Mouse (Mus musculus): Measurements from ENCODE around the gene Snx29. TPM values are rescaled to one million over a fixed set of nuclear protein-coding genes. Genes with fewer than 3 reads are reported as not detected.

The Snx29 gene
- total and polyA plus RNA-seq, 3 experiments: 1.2 to 3.2 (median 3.1) TPM

- H3K79me2 ChIP-seq (replicated peaks; ENCODE audit: control insufficient read depth, extremely low read depth, insufficient read depth, poor library complexity, severe bottlenecking): no peaks in the 10 kb centered on the region
- H3K4me1 ChIP-seq (ENCODE audit: control insufficient read depth in 1 of 2, insufficient read depth in 2 of 2): peaks cover 8 to 56% of the 10 kb centered on the region in 2 experiments
- no peaks in the 10 kb centered on the region for H3K27me3 ChIP-seq (replicated peaks)
- no peak overlapping the region for H3K27ac ChIP-seq (ENCODE audit: insufficient read depth, low read depth)
- no peaks in the 10 kb centered on the region for H3K9me3 ChIP-seq (replicated peaks; ENCODE audit: low read length)
- no peaks in the 10 kb centered on the region for H3K36me3 ChIP-seq (replicated peaks in 1 of 2; ENCODE audit: control insufficient read depth in 1 of 2, insufficient read depth in 1 of 2, low read length in 1 of 2)
- no peak overlapping the region for H3K4me2 ChIP-seq (ENCODE audit: insufficient read depth, low read depth, poor library complexity, severe bottlenecking)
- no peak overlapping the region for H3K9ac ChIP-seq (ENCODE audit: insufficient read depth, low read depth)
- no peak for TF ChIP-seq TBP (conservative IDR thresholded peaks at IDR 0.05; ENCODE audit: low read depth, low read length)
- TF ChIP-seq SMC3 (IDR thresholded peaks at IDR 0.05; ENCODE audit: low read depth, low read length): no peak
- TF ChIP-seq ETS1 (conservative IDR thresholded peaks at IDR 0.05; ENCODE audit: low read depth, low read length): no peak
- no peak for TF ChIP-seq MXI1 (IDR thresholded peaks at IDR 0.05; ENCODE audit: low read depth, low read length)
- TF ChIP-seq HCFC1 (IDR thresholded peaks at IDR 0.05; ENCODE audit: low read depth, low read length): no peak
- TF ChIP-seq ZNF384 (IDR thresholded peaks at IDR 0.05; ENCODE audit: low read depth, low read length): no peak
- TF ChIP-seq RAD21 (IDR thresholded peaks at IDR 0.05; ENCODE audit: low read depth, low read length): no peak
- TF ChIP-seq MEF2A (IDR thresholded peaks at IDR 0.05; ENCODE audit: borderline replicate concordance, low read depth, low read length): no peak
- in situ Hi-C loops (cut with MboI; ENCODE audit: low pct_ligation_motif_present, low pct_unique_long_range_greater_than_20kb, low sequenced_read_pairs) (loop anchor here (5.0 kb wide), 1 partner anchor 100 kb away; no protein-coding TSS in a partner anchor), dilution Hi-C loops (cut with MboI; ENCODE audit: extremely low pct_ligation_motif_present, extremely low pct_unique_long_range_greater_than_20kb, low sequenced_read_pairs) (no loop called here)
- DNase-seq (ENCODE audit: extremely low read depth): no peak
- no peak overlapping the region for H3K4me3 ChIP-seq (replicated peaks in 1 of 3; ENCODE audit: low read depth in 2 of 3, low read length in 2 of 3, poor library complexity in 1 of 3)
Measured at GRCm38 (mm10) chr16:11476968-11477367, 154.3 kb downstream of the Snx29 start.

- Histone ChIP-seq H3K9me3 (replicated peaks; ENCODE audit: low read length) (no peaks in the 10 kb centered on the region), H3K27me3 (replicated peaks) (no peaks in the 10 kb centered on the region), H3K9ac (ENCODE audit: insufficient read depth, low read depth) (no peak overlapping the region), H3K79me2 (replicated peaks; ENCODE audit: control insufficient read depth, extremely low read depth, insufficient read depth, poor library complexity, severe bottlenecking) (no peaks in the 10 kb centered on the region), H3K4me3 (replicated peaks in 1 of 3; ENCODE audit: low read depth in 2 of 3, low read length in 2 of 3, poor library complexity in 1 of 3) (no peak overlapping the region), H3K36me3 (replicated peaks in 1 of 2; ENCODE audit: control insufficient read depth in 1 of 2, insufficient read depth in 1 of 2, low read length in 1 of 2) (no peaks in the 10 kb centered on the region), H3K4me2 (ENCODE audit: insufficient read depth, low read depth, poor library complexity, severe bottlenecking) (no peak overlapping the region), H3K27ac (ENCODE audit: insufficient read depth, low read depth) (no peak overlapping the region), H3K4me1 (ENCODE audit: control insufficient read depth in 1 of 2, insufficient read depth in 2 of 2) (peaks cover 8 to 53% of the 10 kb centered on the region in 2 experiments)
- dilution Hi-C loops (cut with MboI; ENCODE audit: extremely low pct_ligation_motif_present, extremely low pct_unique_long_range_greater_than_20kb, low sequenced_read_pairs) (no loop called here), in situ Hi-C loops (cut with MboI; ENCODE audit: low pct_ligation_motif_present, low pct_unique_long_range_greater_than_20kb, low sequenced_read_pairs) (loop anchor here (5.0 kb wide), 1 partner anchor 100 kb away; no protein-coding TSS in a partner anchor)
- DNase-seq (ENCODE audit: extremely low read depth): no peak
- TF ChIP-seq PAX5 (IDR thresholded peaks at IDR 0.05; ENCODE audit: low read length): no peak
- TF ChIP-seq ELF1 (IDR thresholded peaks at IDR 0.05; ENCODE audit: low read depth, low read length): no peak
- TF ChIP-seq ZC3H11A (IDR thresholded peaks at IDR 0.05; ENCODE audit: low read depth, low read length): no peak
- TF ChIP-seq UBTF (IDR thresholded peaks at IDR 0.05; ENCODE audit: low read depth, low read length): no peak
- TF ChIP-seq CHD2 (IDR thresholded peaks at IDR 0.05; ENCODE audit: low read length): no peak
- TF ChIP-seq SIN3A (IDR thresholded peaks at IDR 0.05; ENCODE audit: low read length): no peak
- no peak for TF ChIP-seq HCFC1 (IDR thresholded peaks at IDR 0.05; ENCODE audit: low read depth, low read length)
- no peak for TF ChIP-seq E2F4 (IDR thresholded peaks at IDR 0.05; ENCODE audit: insufficient replicate concordance, low read depth, low read length)
- no peak for TF ChIP-seq ZNF384 (IDR thresholded peaks at IDR 0.05; ENCODE audit: low read depth, low read length)
- TF ChIP-seq NELFE (IDR thresholded peaks at IDR 0.05; ENCODE audit: low read depth, low read length): no peak
- no peak for TF ChIP-seq POLR2AphosphoS2 (IDR thresholded peaks at IDR 0.05; ENCODE audit: low read depth, low read length)
- TF ChIP-seq USF2 (conservative IDR thresholded peaks at IDR 0.05; ENCODE audit: low read depth, low read length): no peak
- TF ChIP-seq RCOR1 (conservative IDR thresholded peaks at IDR 0.05; ENCODE audit: low read depth, low read length): no peak
- TF ChIP-seq TBP (conservative IDR thresholded peaks at IDR 0.05; ENCODE audit: low read depth, low read length): no peak
- no peak for TF ChIP-seq ZKSCAN1 (IDR thresholded peaks at IDR 0.05; ENCODE audit: borderline replicate concordance, low read depth, low read length)
Measured at GRCm38 (mm10) chr16:11477591-11477990, 154.9 kb downstream of the Snx29 start.

All from CH12.LX (cell line).